Mouse (Mus musculus): ENCODE results near the gene Zbtb9.

The Zbtb9 gene

DNA sequence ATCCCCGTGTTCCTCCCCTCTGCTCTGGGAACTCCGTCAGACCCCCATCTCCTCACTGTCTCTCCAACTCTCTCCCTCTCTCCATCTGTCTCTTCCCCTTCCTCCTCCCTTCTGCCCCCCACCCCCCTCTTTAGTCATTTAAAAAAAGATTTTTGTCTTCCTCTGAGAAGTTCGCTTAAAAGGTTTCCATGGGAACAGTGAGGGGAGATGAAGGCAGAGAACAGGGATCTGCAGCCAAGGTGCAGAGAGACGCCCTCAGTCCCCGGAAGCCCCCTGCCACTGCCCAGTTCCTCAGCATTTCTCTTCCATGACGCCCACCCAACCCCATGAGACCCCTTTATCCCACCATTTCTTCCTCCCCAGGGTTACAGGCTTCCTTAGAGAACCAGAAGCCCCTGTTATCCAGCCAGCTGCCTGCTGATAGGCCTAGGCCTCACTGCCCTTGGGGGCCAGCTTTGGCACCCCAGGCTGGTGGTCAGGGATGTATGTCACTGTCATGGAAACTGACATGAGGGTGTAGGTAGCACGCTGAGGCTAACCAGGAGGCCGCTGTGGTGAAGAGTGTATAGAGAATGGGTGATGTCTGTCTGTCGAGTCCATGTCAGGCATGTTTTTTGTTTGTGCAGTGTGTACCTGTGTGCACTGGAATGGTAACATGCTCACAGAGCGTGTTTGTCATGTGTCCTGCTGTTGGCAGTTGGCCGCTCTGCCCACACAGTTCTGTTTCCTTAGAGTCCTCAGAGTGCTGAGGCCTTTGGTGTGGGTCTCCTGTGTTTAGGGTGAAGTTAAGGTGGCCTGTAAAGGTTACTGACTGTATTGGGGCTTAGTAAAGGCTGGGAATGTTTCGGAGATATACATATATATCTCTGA, 25.5 kb upstream of the Zbtb9 start:
- DNase-seq (ENCODE audit: low spot score) = no peak

GRCm38 (mm10) chr17:26948316-26949050, 24.5 kb upstream of the Zbtb9 start:
- no peak for DNase-seq (ENCODE audit: low spot score)

DNA sequence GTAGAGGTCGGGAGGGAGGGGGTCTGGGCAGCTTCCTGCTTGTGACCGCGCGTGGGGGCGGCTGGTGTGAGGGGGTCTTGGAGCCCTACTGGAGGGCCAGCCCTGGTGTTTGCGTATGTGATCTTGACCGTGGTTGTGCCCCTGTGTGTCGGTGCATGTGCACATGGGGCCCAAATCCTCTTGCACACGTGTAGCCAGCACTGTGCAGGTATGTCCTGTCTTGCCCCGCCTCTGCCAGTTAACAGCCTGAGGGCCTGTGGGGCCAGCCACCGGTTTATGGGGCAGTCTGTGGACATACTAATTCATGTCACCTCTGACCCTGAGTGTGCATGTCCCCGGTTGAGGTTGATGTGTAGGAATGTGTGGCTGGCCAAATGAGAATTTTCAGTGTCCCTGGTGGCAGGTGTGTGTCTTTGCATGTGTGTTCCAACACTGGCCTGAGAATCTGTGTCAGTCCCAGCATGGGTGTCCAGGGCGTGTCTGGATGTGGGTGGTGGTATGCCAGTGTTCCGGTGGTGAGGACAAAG, 23.9 kb upstream of the Zbtb9 start:
- no peak for DNase-seq (ENCODE audit: low spot score)

DNA sequence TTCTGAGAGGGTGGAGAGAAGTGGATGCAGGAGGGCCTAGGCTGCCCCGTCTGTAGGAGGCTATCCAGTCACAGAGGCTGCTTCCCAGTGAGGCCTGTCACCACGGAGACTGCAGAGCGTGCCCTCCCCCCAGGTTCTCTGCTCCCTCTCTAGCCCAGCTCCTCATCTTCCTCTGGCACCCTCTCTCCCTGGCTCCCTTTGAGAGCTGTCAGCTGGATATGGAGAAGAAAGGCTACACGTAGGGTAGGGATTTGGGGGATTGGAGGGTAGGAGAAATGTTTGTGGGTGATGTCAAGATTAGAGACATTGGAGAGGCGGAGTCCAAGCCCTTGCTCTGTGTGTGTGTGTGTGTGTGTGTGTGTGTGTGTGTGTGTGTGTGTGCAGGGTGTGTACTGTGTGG, 23.1 kb upstream of the Zbtb9 start:
- DNase-seq (ENCODE audit: low spot score) = no peak

DNA sequence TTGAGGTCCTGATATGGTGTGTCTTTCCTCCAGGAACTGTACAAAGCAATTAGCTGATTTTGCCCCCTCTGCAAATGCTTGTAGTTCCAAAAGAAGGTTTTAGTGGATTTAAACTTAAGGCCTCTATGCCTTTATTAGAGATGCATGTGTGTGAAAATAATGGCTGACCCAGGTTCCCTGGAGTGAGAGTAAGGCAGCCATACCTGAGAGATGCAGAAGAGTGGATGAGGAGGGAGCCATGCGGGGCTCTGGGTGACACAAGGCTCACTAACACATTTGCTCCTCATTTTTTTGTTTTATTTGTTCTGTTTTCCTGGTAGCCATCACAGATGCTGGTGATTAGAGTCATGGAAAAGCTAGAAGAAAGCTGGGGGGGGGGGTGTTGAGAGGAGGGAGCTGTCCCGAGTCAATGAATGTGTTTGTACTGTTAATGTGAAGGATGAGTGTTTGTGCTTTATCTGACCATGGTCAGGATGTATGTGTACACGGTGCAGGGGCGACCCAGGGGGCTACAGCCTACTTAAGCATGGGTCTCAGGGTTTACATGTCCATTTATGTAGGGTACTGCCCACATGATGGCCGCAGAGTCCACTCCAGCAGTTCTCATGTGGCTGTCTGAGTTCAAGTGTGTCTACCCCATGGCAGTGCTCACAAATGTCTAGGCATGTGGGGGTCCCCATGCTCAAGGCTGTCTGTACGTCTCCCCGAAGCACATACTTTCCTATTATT, 22.2 kb upstream of the Zbtb9 start:
- DNase-seq (ENCODE audit: low spot score) = no peak

- peak; percentile 64 for DNase-seq (ENCODE audit: low spot score)
These were observed 21.6 kb upstream of the Zbtb9 start for GRCm38 (mm10) chr17:26951406-26951805.

- DNase-seq (ENCODE audit: low spot score) = no peak
These were observed 20.8 kb upstream of the Zbtb9 start for GRCm38 (mm10) chr17:26951952-26952877.

DNA sequence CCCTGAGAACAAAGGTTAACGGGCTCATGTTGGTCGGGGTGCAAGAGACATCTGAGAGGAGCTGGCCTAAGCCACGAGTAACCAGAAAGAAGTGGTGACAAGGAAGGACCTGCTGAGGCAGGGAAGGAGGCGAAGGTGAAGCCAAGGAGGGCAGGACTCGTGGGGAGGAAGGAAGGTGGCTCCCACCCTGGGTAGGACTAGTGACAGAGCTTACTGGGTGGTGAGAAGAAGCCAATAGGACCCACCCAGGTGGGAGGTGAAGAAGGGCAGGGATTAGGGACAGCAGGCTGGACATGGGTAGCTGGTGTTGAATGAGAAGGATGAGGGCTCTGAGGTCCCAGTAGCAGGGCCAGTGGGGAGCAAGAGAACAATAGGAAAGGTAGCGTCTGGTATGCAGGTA, 19.8 kb upstream of the Zbtb9 start:
- no peak for DNase-seq (ENCODE audit: low spot score)

DNA sequence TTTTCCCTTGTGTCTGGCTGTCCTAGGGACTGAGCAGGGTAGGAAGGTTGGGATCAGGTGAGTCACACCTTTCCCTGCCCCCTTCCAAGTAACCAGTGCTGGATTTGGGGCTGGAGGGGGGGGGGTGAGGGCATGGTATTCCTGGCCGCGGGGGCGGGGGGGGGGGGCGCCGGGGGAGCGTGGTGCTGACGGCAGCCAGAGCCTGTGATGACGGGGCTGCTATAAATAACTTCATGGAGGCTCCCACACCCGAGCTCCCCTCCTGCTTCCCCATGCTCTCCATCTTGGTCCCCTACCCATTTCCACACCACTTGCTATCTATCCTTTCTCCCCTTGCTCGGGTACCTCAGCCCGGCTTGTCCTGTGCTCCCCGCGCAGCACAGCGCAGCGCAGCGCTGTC, 19.2 kb upstream of the Zbtb9 start:
- DNase-seq (ENCODE audit: low spot score) = no peak

DNA sequence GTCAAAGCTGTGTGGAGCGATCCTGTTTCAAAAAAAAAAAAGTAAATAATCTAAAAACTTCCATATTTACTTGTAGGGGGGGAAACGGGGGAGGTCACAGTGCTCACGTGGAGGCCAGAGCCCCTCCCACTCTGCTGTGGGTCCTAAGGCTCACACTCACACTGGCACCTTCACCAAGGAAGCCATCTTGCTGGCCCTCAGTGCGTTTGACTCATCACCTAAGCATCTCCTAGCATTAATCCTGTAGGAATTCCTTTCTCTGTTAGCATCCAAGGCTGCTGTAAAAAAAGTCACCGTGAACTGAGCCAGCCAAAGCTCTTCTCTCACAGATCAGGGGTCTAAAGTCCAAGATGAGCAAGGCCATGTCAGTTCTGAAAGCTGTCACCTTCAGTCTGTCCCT, 16.7 kb upstream of the Zbtb9 start:
- DNase-seq (ENCODE audit: low spot score) = no peak

DNA sequence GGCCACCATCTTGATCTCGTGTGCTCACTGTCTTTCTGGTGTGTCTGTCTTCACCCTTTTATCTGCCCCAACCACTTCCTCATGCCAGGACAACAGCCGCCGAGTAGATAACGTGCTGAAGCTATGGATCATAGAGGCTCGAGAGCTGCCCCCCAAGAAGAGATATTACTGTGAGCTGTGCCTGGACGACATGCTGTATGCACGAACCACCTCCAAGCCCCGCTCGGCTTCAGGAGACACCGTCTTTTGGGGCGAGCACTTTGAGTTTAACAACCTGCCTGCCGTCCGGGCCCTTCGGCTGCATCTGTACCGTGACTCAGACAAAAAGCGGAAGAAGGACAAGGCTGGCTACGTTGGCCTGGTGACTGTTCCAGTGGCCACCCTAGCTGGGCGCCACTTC, 16.1 kb upstream of the Zbtb9 start:
- no peak for DNase-seq (ENCODE audit: low spot score)

- no peak for DNase-seq (ENCODE audit: low spot score)
These were observed 15.1 kb upstream of the Zbtb9 start for GRCm38 (mm10) chr17:26957872-26958271.

- DNase-seq (ENCODE audit: low spot score) = no peak
These were observed 14.1 kb upstream of the Zbtb9 start for GRCm38 (mm10) chr17:26958880-26959279.

- no peak for DNase-seq (ENCODE audit: low spot score)
These were observed 13.2 kb upstream of the Zbtb9 start for GRCm38 (mm10) chr17:26959815-26960214.

DNA sequence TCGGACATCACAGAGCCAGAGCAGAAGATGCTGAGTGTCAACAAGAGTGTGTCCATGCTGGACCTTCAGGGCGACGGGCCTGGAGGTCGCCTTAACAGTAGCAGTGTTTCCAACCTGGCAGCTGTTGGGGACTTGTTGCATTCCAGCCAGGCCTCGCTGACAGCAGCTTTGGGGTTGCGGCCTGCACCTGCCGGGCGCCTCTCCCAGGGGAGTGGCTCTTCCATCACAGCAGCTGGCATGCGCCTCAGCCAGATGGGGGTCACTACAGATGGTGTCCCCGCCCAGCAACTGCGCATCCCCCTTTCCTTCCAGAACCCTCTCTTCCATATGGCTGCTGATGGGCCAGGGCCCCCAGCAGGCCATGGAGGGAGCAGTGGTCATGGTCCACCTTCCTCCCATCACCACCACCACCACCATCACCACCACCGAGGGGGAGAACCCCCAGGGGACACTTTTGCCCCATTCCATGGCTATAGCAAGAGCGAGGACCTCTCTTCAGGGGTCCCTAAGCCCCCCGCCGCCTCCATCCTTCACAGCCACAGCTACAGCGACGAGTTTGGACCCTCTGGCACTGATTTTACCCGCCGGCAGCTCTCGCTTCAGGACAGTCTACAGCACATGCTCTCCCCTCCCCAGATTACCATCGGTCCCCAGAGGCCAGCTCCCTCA, 11.3 kb upstream of the Zbtb9 start:
- DNase-seq (ENCODE audit: low spot score) = no peak

DNA sequence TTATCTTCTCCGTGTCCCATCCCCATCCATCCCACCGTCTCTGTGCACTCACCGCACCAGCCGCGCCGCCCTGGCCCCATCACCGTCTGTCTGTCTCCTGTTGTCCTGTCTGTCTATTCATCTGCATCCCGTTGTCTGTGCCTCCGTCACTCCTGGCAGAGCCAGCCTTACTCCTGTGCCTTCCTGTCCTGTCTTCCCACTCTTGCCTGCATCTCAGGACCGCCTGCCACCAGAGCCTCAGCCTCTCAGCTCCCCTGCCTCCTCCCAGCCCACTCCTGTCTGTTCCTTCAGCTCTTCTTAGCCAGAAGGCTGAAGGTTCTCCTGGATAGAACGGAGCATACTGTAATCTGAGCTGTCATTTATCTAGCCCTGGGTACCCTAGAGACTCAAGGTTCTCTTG, 6.0 kb upstream of the Zbtb9 start:
- no peak for DNase-seq (ENCODE audit: low spot score)

GRCm38 (mm10) chr17:26967477-26967876, 5.5 kb upstream of the Zbtb9 start:
- DNase-seq (ENCODE audit: low spot score) = no peak

- no peak for DNase-seq (ENCODE audit: low spot score)
These were observed 4.8 kb upstream of the Zbtb9 start for GRCm38 (mm10) chr17:26968200-26968611.

DNA sequence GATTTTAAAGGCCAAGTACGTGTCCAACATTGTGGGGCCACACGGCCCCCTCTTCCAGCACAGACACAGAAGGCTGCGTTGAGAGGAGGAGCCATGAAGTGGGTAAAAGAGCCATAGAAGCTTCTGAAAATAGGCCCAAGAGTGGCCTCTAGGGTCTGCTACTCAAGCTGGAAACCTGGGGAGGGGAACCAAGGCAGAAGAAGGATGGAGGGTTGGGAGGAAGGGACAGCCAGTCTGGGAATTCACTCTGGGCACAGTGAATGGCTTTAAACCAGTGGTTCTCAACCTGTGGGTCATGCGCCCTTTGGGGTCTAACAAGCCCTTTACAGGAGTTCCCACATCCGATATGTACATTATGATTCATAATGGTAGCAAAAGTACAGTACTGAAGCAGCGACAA, 3.7 kb upstream of the Zbtb9 start:
- DNase-seq (ENCODE audit: low spot score) = no peak

GRCm38 (mm10) chr17:26970221-26970620, 2.7 kb upstream of the Zbtb9 start:
- no peak for DNase-seq (ENCODE audit: low spot score)
